Mouse (Mus musculus) CH12.LX (cell line): ENCODE measurements around the gene Tbc1d22a. TPM values are rescaled to one million over a fixed set of nuclear protein-coding genes. Genes with fewer than 3 reads are reported as not detected.

Experiments used
- DNase-seq: peaks from one replicate; pipeline ENCODE4 v3.0.0-alpha.2; 2013; ENCODE audit errors: extremely low read depth
- H3K27ac ChIP-seq: 2 replicates; pipeline ENCODE4 v1.5.1; 2012; ENCODE audit warnings: low read depth, mild to moderate bottlenecking, control low read depth, moderate library complexity; ENCODE audit not compliant: insufficient read depth
- H3K27me3 ChIP-seq: replicated peaks from 2 replicates; pipeline ENCODE3; 2012; ENCODE audit warnings: inconsistent platforms
- H3K36me3 ChIP-seq, 2 experiments: replicated peaks in 1 of 2; 2 replicates each; pipeline versions ENCODE3 to v1.6.1; 2012; ENCODE audit warnings: inconsistent platforms in 1 of 2, low read length in 1 of 2, mild to moderate bottlenecking in 1 of 2, mixed read lengths in 1 of 2, moderate library complexity in 1 of 2; ENCODE audit not compliant: control insufficient read depth in 1 of 2, insufficient read depth in 1 of 2
- H3K4me1 ChIP-seq, 2 experiments: 2 replicates each; pipeline ENCODE4 v1.6.1; 2012; ENCODE audit warnings: inconsistent platforms in 1 of 2, moderate library complexity in 1 of 2; ENCODE audit not compliant: insufficient read depth in 2 of 2, control insufficient read depth in 1 of 2
- H3K4me2 ChIP-seq: 2 replicates; pipeline ENCODE4 v1.6.1; 2012; ENCODE audit warnings: low read depth, mild to moderate bottlenecking, control low read depth; ENCODE audit not compliant: poor library complexity, insufficient read depth, severe bottlenecking
- H3K4me3 ChIP-seq, 3 experiments: fragments of 150-350 bp in 1 of 3; sonication (generic) in 1 of 3; replicated peaks in 1 of 3; 2 replicates each; pipeline versions ENCODE3 to v1.5.1; 2011 to 2012; ENCODE audit warnings: low read depth in 2 of 3, low read length in 2 of 3, mild to moderate bottlenecking in 2 of 3, moderate library complexity in 2 of 3, control low read depth in 1 of 3, improper control_type of control experiment in 1 of 3, inconsistent platforms in 1 of 3, mixed read lengths in 1 of 3; ENCODE audit not compliant: poor library complexity in 1 of 3
- H3K79me2 ChIP-seq: replicated peaks from 2 replicates; pipeline ENCODE4 v1.6.1; 2012; ENCODE audit warnings: mild to moderate bottlenecking, moderate library complexity; ENCODE audit not compliant: control insufficient read depth, poor library complexity, insufficient read depth, severe bottlenecking; ENCODE audit errors: extremely low read depth
- H3K9ac ChIP-seq: 2 replicates; pipeline ENCODE4 v1.6.1; 2012; ENCODE audit warnings: low read depth, mild to moderate bottlenecking, control low read depth, moderate library complexity; ENCODE audit not compliant: insufficient read depth
- H3K9me3 ChIP-seq: replicated peaks from 2 replicates; pipeline ENCODE3; 2012; ENCODE audit warnings: low read length, inconsistent platforms, mixed read lengths
- BHLHE40 ChIP-seq: IDR thresholded peaks from 2 replicates; pipeline ENCODE4 v1.6.1; 2011; ENCODE audit warnings: mild to moderate bottlenecking, low read depth, low read length, improper control_type of control experiment
- CHD1 ChIP-seq: IDR thresholded peaks from 2 replicates; pipeline ENCODE4 v1.6.1; 2012; ENCODE audit warnings: low read depth, low read length, improper control_type of control experiment, inconsistent platforms
- CTCF ChIP-seq, 2 experiments: IDR thresholded peaks in 1 of 2; conservative IDR thresholded peaks in 1 of 2; 2 replicates each; pipeline ENCODE4 v1.5.1; 2011 to 2012; ENCODE audit warnings: low read depth in 2 of 2, low read length in 2 of 2, improper control_type of control experiment in 1 of 2, inconsistent platforms in 1 of 2, mild to moderate bottlenecking in 1 of 2, moderate library complexity in 1 of 2
- EP300 ChIP-seq: IDR thresholded peaks from 2 replicates; pipeline ENCODE4 v1.6.1; 2011; ENCODE audit warnings: low read length, improper control_type of control experiment
- IRF4 ChIP-seq: IDR thresholded peaks from 2 replicates; pipeline ENCODE4 v1.6.1; 2014; ENCODE audit warnings: low read depth, mild to moderate bottlenecking, inconsistent platforms, low read length, improper control_type of control experiment
- JUN ChIP-seq: IDR thresholded peaks from 2 replicates; pipeline ENCODE4 v1.6.1; 2011; ENCODE audit warnings: low read depth, mild to moderate bottlenecking, low read length, improper control_type of control experiment, moderate library complexity; ENCODE audit not compliant: insufficient read depth
- MEF2A ChIP-seq: IDR thresholded peaks from 2 replicates; pipeline ENCODE4 v1.6.1; 2014; ENCODE audit warnings: low read depth, mild to moderate bottlenecking, inconsistent platforms, low read length, improper control_type of control experiment, borderline replicate concordance
- MXI1 ChIP-seq: IDR thresholded peaks from 2 replicates; pipeline ENCODE4 v1.6.1; 2011; ENCODE audit warnings: mild to moderate bottlenecking, low read depth, low read length, improper control_type of control experiment
- MYC ChIP-seq: IDR thresholded peaks from 2 replicates; pipeline ENCODE4 v1.6.1; 2011; ENCODE audit warnings: low read depth, mild to moderate bottlenecking, improper control_type of control experiment, low read length
- POLR2A ChIP-seq: IDR thresholded peaks from 2 replicates; pipeline ENCODE4 v1.6.1; 2011; ENCODE audit warnings: low read depth, mild to moderate bottlenecking, improper control_type of control experiment, low read length
- POLR2AphosphoS2 ChIP-seq: IDR thresholded peaks from 2 replicates; pipeline ENCODE4 v1.6.1; 2011; ENCODE audit warnings: low read depth, low read length, improper control_type of control experiment
- RAD21 ChIP-seq: IDR thresholded peaks from 2 replicates; pipeline ENCODE4 v1.6.1; 2011; ENCODE audit warnings: low read depth, mild to moderate bottlenecking, low read length, improper control_type of control experiment, moderate library complexity
- SIN3A ChIP-seq: IDR thresholded peaks from 2 replicates; pipeline ENCODE4 v1.6.1; 2012; ENCODE audit warnings: low read length, improper control_type of control experiment, inconsistent platforms
- UBTF ChIP-seq: IDR thresholded peaks from 2 replicates; pipeline ENCODE4 v1.6.1; 2012; ENCODE audit warnings: low read depth, mild to moderate bottlenecking, inconsistent platforms, low read length, improper control_type of control experiment, moderate library complexity
- USF2 ChIP-seq: conservative IDR thresholded peaks from 2 replicates; pipeline ENCODE4 v1.6.1; 2011; ENCODE audit warnings: low read depth, low read length, improper control_type of control experiment
- ZNF384 ChIP-seq: IDR thresholded peaks from 2 replicates; pipeline ENCODE4 v1.6.1; 2012; ENCODE audit warnings: low read depth, low read length, improper control_type of control experiment, inconsistent platforms
- dilution Hi-C: fragments of 300-500 bp; cut with MboI; formaldehyde crosslinking; loops from 2 replicates; pipeline ENCODE4 v1.14.3; 2020; ENCODE audit warnings: low sequenced_read_pairs; ENCODE audit not compliant: extremely low pct_unique_long_range_greater_than_20kb, extremely low pct_ligation_motif_present
- in situ Hi-C: fragments of 300-500 bp; cut with MboI; formaldehyde crosslinking; loops from 3 replicates; pipeline ENCODE4 v1.14.3; 2019; ENCODE audit warnings: low sequenced_read_pairs, low pct_ligation_motif_present, low pct_unique_long_range_greater_than_20kb, mixed read lengths
- polyA plus RNA-seq: library from polyadenylated mRNA; unstranded; fragments of >175 nt; gene quantifications from 2 replicates; pipeline ENCODE4 v1.2.1, GENCODE M21; 2012; ENCODE audit warnings: low read depth; ENCODE audit not compliant: insufficient read length
- total RNA-seq, 2 experiments: library from RNA; depleted of rRNA; stranded (reverse); fragments of 300-350 nt in 1 of 2; fragments of >200 nt in 1 of 2; gene quantifications; 2 replicates each; pipeline ENCODE4 v1.2.3; 2012 to 2014

The Tbc1d22a gene
- total and polyA plus RNA-seq, 3 experiments: 17.6 to 20.2 (median 19.4) TPM

- DNase-seq: no peak
- H3K4me2 ChIP-seq: no peak overlapping the region
- H3K4me3 ChIP-seq: no peak overlapping the region
- dilution Hi-C loops: no loop called here
- H3K9me3 ChIP-seq: no peaks in the 10 kb centered on the region
- peaks cover 63% of the 10 kb centered on the region for H3K27me3 ChIP-seq
- H3K9ac ChIP-seq: no peak overlapping the region
- TF ChIP-seq CTCF (conservative IDR thresholded peaks at IDR 0.05 in 1 of 2, IDR thresholded peaks at IDR 0.05 in 1 of 2; ENCODE audit: low read depth in 2 of 2, low read length in 2 of 2) (no peak), RAD21 (no peak), SIN3A (no peak)
- H3K36me3 ChIP-seq: no peaks in the 10 kb centered on the region
- peaks cover 22 to 43% of the 10 kb centered on the region in 2 experiments for H3K4me1 ChIP-seq
- no peaks in the 10 kb centered on the region; the same call in 1 of the 2 replicates for H3K79me2 ChIP-seq
- no peak overlapping the region for H3K27ac ChIP-seq
- in situ Hi-C loops: no loop called here
Observed at GRCm38 (mm10) chr15:86186686-86187085, 27.6 kb upstream of the Tbc1d22a start.

- DNase-seq: no peak
- Histone ChIP-seq H3K9me3 (peaks cover 4% of the 10 kb centered on the region), H3K36me3 (no peaks in the 10 kb centered on the region), H3K4me1 (peaks cover 14 to 34% of the 10 kb centered on the region in 2 experiments), H3K4me2 (no peak overlapping the region), H3K79me2 (no peaks in the 10 kb centered on the region; the same call in 1 of the 2 replicates), H3K27me3 (peaks cover 63% of the 10 kb centered on the region), H3K27ac (no peak overlapping the region), H3K9ac (no peak overlapping the region), H3K4me3 (no peak overlapping the region)
- in situ Hi-C loops: no loop called here
- dilution Hi-C loops: no loop called here
- TF ChIP-seq USF2: no peak
- TF ChIP-seq JUN: no peak
- TF ChIP-seq MYC: no peak
- no peak for TF ChIP-seq CHD1
- no peak for TF ChIP-seq MXI1
- no peak for TF ChIP-seq BHLHE40
- TF ChIP-seq POLR2AphosphoS2: no peak
- no peak for TF ChIP-seq POLR2A
- no peak for TF ChIP-seq UBTF
- TF ChIP-seq MEF2A: no peak
Observed at GRCm38 (mm10) chr15:86188186-86188585, 26.1 kb upstream of the Tbc1d22a start.

GRCm38 (mm10) chr15:86188746-86189470 lies 25.4 kb upstream of the Tbc1d22a start:
- dilution Hi-C loops (no loop called here), in situ Hi-C loops (no loop called here)
- no peak overlapping the region for H3K27ac ChIP-seq
- no peak for DNase-seq
- H3K4me3 ChIP-seq: no peak overlapping the region
- H3K27me3 ChIP-seq: peaks cover 58% of the 10 kb centered on the region
- H3K79me2 ChIP-seq: no peaks in the 10 kb centered on the region; the same call in 1 of the 2 replicates
- no peak overlapping the region for H3K9ac ChIP-seq
- TF ChIP-seq IRF4: no peak
- TF ChIP-seq USF2: no peak
- no peak for TF ChIP-seq RAD21
- no peak for TF ChIP-seq BHLHE40
- no peak for TF ChIP-seq EP300
- no peak for TF ChIP-seq ZNF384
- no peaks in the 10 kb centered on the region for H3K36me3 ChIP-seq
- H3K9me3 ChIP-seq: peaks cover 8% of the 10 kb centered on the region
- H3K4me2 ChIP-seq: no peak overlapping the region
- H3K4me1 ChIP-seq: peaks cover 10 to 28% of the 10 kb centered on the region in 2 experiments; a peak in 3 of 4 replicates
